Mouse (Mus musculus): ENCODE results near the gene Mthfd1. TPM values are rescaled to one million over a fixed set of nuclear protein-coding genes. Genes with fewer than 3 reads are reported as not detected.
"Not testable (repeated sequence)": the region's sequence is repeated elsewhere in the genome, so short reads cannot be mapped to it uniquely, and the experiment has no call there.

Gene Mthfd1
- 6.1 and 7.5 TPM in 2 replicates for polyA plus RNA-seq (2012; rRNA removed)

DNA sequence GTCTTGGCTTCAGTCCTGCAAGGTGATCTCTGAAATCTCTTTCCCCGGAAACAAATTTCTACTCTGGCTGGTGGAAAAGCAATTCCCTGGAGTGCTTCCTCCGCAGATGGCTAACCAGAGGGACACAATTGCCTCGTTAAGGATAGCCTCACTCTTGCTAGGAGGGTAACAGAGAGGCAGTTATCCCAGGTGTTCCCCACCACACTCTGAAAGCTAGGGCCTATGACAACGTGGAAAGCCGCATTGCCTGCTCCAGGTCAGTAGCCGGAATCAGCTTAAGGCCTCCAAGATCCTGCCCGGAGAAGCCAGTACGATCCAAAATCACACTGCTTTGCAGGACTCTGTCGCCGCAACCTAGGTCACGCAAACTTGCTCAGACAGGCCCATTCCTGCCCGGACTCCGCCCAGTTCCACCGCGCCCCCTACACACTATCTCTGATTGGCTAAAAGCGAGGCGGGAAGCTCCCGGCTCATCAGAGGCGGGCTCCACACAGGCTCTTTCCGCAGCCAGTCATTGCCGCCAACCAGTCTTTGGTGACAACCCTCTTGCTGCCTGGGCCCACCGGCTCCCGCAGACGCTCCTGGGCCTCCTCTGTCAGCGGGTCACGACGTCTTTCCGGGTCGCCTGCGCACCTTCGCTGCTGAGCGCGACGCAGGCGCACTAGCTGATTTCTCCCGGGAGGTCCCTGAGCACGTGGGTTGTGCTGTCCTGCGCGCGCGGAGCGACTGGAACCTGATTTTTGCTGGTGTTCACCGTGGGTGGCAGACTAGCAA is at the start of gene Mthfd1:
Gene Mthfd1, plus strand, starts transcription at position 574 of the 774 bp plus-strand sequence.
- peak within 1 kb of the TSS; percentile 96 for H3K4me3 ChIP-seq (ENCODE audit: control insufficient read depth, low read depth, low read length)
- no peaks in the 10 kb centered on the region for H3K27me3 ChIP-seq (ENCODE audit: control insufficient read depth, insufficient read depth, low read length)
- TF ChIP-seq CTCF (IDR thresholded peaks at IDR 0.05; ENCODE audit: control insufficient read depth, insufficient read depth, insufficient replicate concordance, low read depth, low read length): no peak
- peak; percentile 59; the same call in 1 of the 2 replicates for TF ChIP-seq POLR2A (IDR thresholded peaks at IDR 0.05; ENCODE audit: control insufficient read depth, low read depth, low read length)
- H3K4me1 ChIP-seq (ENCODE audit: control insufficient read depth, insufficient read depth, low read length): peaks cover 16% of the 10 kb centered on the region
- H3K27ac ChIP-seq (ENCODE audit: control insufficient read depth, insufficient read depth, low read depth, low read length): peak within 1 kb of the TSS; percentile 93
- no peaks in the 10 kb centered on the region for H3K36me3 ChIP-seq (ENCODE audit: control insufficient read depth, insufficient read depth, low read length)

DNA sequence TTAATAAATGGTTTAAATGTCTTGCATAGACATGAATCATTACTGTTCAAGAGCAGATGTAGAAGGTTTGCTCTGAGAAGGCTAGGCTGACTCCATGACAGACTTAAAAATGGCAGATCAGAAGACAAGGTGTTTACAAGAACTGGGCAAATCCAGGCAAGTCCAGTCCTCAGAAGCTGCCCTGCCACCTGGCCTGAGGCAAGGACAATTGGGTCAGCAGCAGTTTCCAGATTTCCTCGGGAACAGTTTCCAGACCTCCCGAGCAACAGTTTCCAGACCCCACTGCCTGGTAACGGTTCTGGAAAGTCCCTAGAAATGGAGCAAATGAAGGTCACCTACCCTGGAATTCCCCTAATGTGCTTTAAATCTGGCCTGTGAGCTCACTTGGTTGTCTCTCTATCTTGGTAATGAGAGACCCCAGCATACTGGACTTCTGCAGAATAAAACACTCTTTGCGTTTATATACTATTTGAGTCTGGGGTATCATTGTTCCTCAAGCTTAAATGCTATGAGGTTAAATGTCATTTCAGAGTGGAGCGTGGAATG is 45.6 kb upstream of the Mthfd1 start:
- no peak overlapping the region for H3K4me3 ChIP-seq (ENCODE audit: control insufficient read depth, low read depth, low read length)
- H3K27me3 ChIP-seq (ENCODE audit: control insufficient read depth, insufficient read depth, low read length): no peaks in the 10 kb centered on the region
- no peaks in the 10 kb centered on the region for H3K4me1 ChIP-seq (ENCODE audit: control insufficient read depth, insufficient read depth, low read length)
- H3K36me3 ChIP-seq (ENCODE audit: control insufficient read depth, insufficient read depth, low read length): no peaks in the 10 kb centered on the region
- TF ChIP-seq CTCF (IDR thresholded peaks at IDR 0.05; ENCODE audit: control insufficient read depth, insufficient read depth, insufficient replicate concordance, low read depth, low read length) (no peak), POLR2A (IDR thresholded peaks at IDR 0.05; ENCODE audit: control insufficient read depth, low read depth, low read length) (no peak)
- H3K27ac ChIP-seq (ENCODE audit: control insufficient read depth, insufficient read depth, low read depth, low read length): no peak overlapping the region

DNA sequence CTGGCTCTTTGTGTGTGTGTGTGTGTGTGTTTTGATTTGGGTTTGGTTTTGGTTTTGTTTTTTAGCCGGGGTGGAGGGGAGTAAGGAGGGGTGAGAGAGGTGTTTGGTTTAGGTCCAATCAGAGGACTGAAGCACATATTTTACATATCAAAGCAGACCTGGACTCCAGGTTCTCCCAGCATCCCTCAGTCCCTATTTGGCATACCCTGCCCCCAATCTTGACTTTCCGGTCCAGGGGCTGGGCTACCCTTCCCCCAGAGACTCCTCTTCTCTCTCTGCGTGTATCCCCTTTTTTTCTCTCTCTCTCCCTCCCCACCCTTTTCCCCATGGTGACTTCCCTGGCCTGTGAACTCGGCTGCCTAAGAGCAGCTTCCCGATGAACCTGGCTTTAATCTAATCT is 40.0 kb upstream of the Mthfd1 start:
- no peaks in the 10 kb centered on the region for H3K27me3 ChIP-seq (ENCODE audit: control insufficient read depth, insufficient read depth, low read length)
- TF ChIP-seq POLR2A (IDR thresholded peaks at IDR 0.05; ENCODE audit: control insufficient read depth, low read depth, low read length): no peak
- TF ChIP-seq CTCF (IDR thresholded peaks at IDR 0.05; ENCODE audit: control insufficient read depth, insufficient read depth, insufficient replicate concordance, low read depth, low read length): no peak
- no peak overlapping the region for H3K4me3 ChIP-seq (ENCODE audit: control insufficient read depth, low read depth, low read length)
- no peaks in the 10 kb centered on the region for H3K4me1 ChIP-seq (ENCODE audit: control insufficient read depth, insufficient read depth, low read length)
- H3K36me3 ChIP-seq (ENCODE audit: control insufficient read depth, insufficient read depth, low read length): no peaks in the 10 kb centered on the region
- no peak overlapping the region for H3K27ac ChIP-seq (ENCODE audit: control insufficient read depth, insufficient read depth, low read depth, low read length)

DNA sequence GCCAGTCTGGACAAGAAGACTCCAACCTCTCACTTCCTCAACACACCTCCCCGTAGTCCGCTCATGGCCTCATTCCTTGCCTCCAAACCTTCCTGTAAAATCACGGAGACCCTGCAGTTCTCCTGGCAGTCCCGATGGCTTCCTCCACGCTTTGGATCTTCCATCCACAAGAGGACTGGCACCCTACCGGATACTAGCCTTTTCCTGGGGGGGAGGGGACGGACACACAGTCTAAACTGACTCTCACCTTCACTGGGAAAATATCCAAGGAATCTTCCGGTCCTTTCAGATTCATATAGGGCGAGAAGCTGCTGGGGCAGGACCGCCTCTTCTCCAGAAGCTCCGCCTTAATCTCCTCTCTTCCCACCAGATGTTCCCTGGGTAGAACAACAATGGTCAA is 38.4 kb upstream of the Mthfd1 start:
- Histone ChIP-seq H3K4me3 (ENCODE audit: control insufficient read depth, low read depth, low read length) (no peak overlapping the region), H3K27ac (ENCODE audit: control insufficient read depth, insufficient read depth, low read depth, low read length) (no peak overlapping the region), H3K36me3 (ENCODE audit: control insufficient read depth, insufficient read depth, low read length) (no peaks in the 10 kb centered on the region), H3K27me3 (ENCODE audit: control insufficient read depth, insufficient read depth, low read length) (no peaks in the 10 kb centered on the region), H3K4me1 (ENCODE audit: control insufficient read depth, insufficient read depth, low read length) (no peaks in the 10 kb centered on the region)
- TF ChIP-seq POLR2A (IDR thresholded peaks at IDR 0.05; ENCODE audit: control insufficient read depth, low read depth, low read length) (no peak), CTCF (IDR thresholded peaks at IDR 0.05; ENCODE audit: control insufficient read depth, insufficient read depth, insufficient replicate concordance, low read depth, low read length) (no peak)

DNA sequence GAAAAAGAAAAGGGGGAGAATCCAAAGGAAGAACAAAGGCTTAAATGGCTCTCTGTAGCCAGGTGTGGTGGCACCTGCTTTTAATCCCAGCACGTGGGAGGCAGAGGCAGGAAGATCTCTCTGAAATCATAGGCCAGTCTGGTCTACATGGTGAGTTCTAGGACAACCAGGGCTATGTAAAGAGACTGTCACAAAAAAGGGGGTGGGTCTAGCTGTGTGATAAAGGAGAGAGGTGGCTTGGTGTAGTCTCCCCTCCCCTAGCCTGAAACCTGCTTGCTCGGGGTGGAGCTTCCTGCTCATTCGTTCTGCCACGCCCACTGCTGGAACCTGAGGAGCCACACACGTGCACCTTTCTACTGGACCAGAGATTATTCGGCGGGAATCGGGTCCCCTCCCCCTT is 33.0 kb upstream of the Mthfd1 start:
- H3K27ac ChIP-seq (ENCODE audit: control insufficient read depth, insufficient read depth, low read depth, low read length); H3K36me3 ChIP-seq (ENCODE audit: control insufficient read depth, insufficient read depth, low read length); H3K27me3 ChIP-seq (ENCODE audit: control insufficient read depth, insufficient read depth, low read length); H3K4me3 ChIP-seq (ENCODE audit: control insufficient read depth, low read depth, low read length); H3K4me1 ChIP-seq (ENCODE audit: control insufficient read depth, insufficient read depth, low read length): not testable (repeated sequence)

DNA sequence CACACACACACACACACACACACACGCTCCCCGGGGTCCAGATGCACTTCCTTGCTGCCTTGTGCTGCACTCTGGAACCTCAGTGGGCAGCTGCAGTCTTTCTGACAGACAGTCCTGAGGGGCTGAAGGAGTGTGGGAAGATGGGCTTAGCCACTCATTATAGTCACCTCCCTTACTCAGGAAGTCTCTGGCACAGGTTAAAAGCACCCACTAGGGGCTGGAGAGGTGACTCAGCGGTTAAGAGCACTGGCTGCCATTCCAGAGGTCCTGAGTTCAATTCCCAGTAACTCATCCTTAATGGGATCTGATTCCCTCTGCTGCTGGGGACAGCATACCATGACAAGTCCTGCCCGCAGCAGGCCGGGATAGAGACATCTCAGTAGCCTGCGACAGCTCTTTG is 24.5 kb upstream of the Mthfd1 start:
- no peaks in the 10 kb centered on the region for H3K27me3 ChIP-seq (ENCODE audit: control insufficient read depth, insufficient read depth, low read length)
- TF ChIP-seq CTCF (IDR thresholded peaks at IDR 0.05; ENCODE audit: control insufficient read depth, insufficient read depth, insufficient replicate concordance, low read depth, low read length) (no peak), POLR2A (IDR thresholded peaks at IDR 0.05; ENCODE audit: control insufficient read depth, low read depth, low read length) (no peak)
- H3K36me3 ChIP-seq (ENCODE audit: control insufficient read depth, insufficient read depth, low read length): no peaks in the 10 kb centered on the region
- no peak overlapping the region for H3K4me3 ChIP-seq (ENCODE audit: control insufficient read depth, low read depth, low read length)
- no peaks in the 10 kb centered on the region; the same call in 1 of the 2 replicates for H3K4me1 ChIP-seq (ENCODE audit: control insufficient read depth, insufficient read depth, low read length)
- no peak overlapping the region for H3K27ac ChIP-seq (ENCODE audit: control insufficient read depth, insufficient read depth, low read depth, low read length)

DNA sequence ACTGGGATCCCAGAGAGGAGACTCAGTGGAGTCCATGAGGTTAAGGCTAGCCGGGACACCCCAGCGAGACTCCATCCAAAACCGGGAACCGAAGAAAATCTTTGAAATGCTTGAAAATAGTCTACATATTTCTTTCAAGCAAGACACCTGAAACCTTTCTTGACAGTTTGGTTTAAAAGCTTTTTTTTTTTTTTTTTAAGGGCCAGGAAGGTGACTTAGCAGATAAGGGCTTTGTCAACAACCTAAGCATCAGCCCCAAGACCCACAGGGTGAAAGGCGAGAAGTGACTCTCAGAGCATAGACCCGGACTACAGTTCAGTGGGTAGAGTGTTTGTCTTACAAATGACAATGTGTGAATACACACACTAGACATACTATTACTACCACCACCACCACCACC is 19.8 kb upstream of the Mthfd1 start:
- Histone ChIP-seq H3K27me3 (ENCODE audit: control insufficient read depth, insufficient read depth, low read length) (no peaks in the 10 kb centered on the region), H3K4me1 (ENCODE audit: control insufficient read depth, insufficient read depth, low read length) (no peaks in the 10 kb centered on the region), H3K27ac (ENCODE audit: control insufficient read depth, insufficient read depth, low read depth, low read length) (no peak overlapping the region), H3K4me3 (ENCODE audit: control insufficient read depth, low read depth, low read length) (no peak overlapping the region), H3K36me3 (ENCODE audit: control insufficient read depth, insufficient read depth, low read length) (no peaks in the 10 kb centered on the region)
- TF ChIP-seq CTCF (IDR thresholded peaks at IDR 0.05; ENCODE audit: control insufficient read depth, insufficient read depth, insufficient replicate concordance, low read depth, low read length) (no peak), POLR2A (IDR thresholded peaks at IDR 0.05; ENCODE audit: control insufficient read depth, low read depth, low read length) (no peak)

Measured in testis, adult 2 months (tissue).